Mouse (Mus musculus): ENCODE measurements around the gene Ahdc1. TPM values are rescaled to one million over a fixed set of nuclear protein-coding genes. Genes with fewer than 3 reads are reported as not detected.

Gene Ahdc1
- total and polyA plus RNA-seq, 3 experiments: 2.7 to 37.9 (median 15.6) TPM

GRCm38 (mm10) chr4:133080862-133081261 is 69.8 kb downstream of the Ahdc1 start:
- Histone ChIP-seq H3K4me1 (ENCODE audit: insufficient read depth, low read depth, low read length) (peaks cover 55% of the 10 kb centered on the region), H3K27me3 (ENCODE audit: insufficient read depth, low read length) (peaks cover 7% of the 10 kb centered on the region; the same call in 1 of the 2 replicates), H3K36me3 (replicated peaks) (peaks cover 19% of the 10 kb centered on the region), H3K9me3 (replicated peaks) (no peaks in the 10 kb centered on the region), H3K4me3 (ENCODE audit: low read depth, low read length) (no peak overlapping the region)
- no peak for TF ChIP-seq GATA2 (IDR thresholded peaks at IDR 0.05; ENCODE audit: borderline replicate concordance, low read depth, low read length)
- no peak for TF ChIP-seq POLR2AphosphoS5 (IDR thresholded peaks at IDR 0.05; ENCODE audit: insufficient replicate concordance, low read depth, low read length)
- no peak for TF ChIP-seq TAL1 (conservative IDR thresholded peaks at IDR 0.05; ENCODE audit: low read depth, low read length)
- no peak for TF ChIP-seq GATA1 (IDR thresholded peaks at IDR 0.05; ENCODE audit: borderline replicate concordance, low read length)
- TF ChIP-seq CTCF (IDR thresholded peaks at IDR 0.05; ENCODE audit: low read depth, low read length): no peak
- ATAC-seq (ENCODE audit: extremely low read depth, insufficient number of reproducible peaks, low FRiP score, poor library complexity, severe bottlenecking) (no peak), DNase-seq (ENCODE audit: low spot score) (no peak)

- no peaks in the 10 kb centered on the region for H3K9me3 ChIP-seq (replicated peaks)
- H3K27me3 ChIP-seq (ENCODE audit: insufficient read depth, low read length): peaks cover 7% of the 10 kb centered on the region; the same call in 1 of the 2 replicates
- ATAC-seq (ENCODE audit: extremely low read depth, insufficient number of reproducible peaks, low FRiP score, poor library complexity, severe bottlenecking): no peak
- no peak for DNase-seq (ENCODE audit: low spot score)
- TF ChIP-seq CTCF (IDR thresholded peaks at IDR 0.05; ENCODE audit: low read depth, low read length) (no peak), GATA1 (IDR thresholded peaks at IDR 0.05; ENCODE audit: borderline replicate concordance, low read length) (no peak), GATA2 (IDR thresholded peaks at IDR 0.05; ENCODE audit: borderline replicate concordance, low read depth, low read length) (no peak), TAL1 (conservative IDR thresholded peaks at IDR 0.05; ENCODE audit: low read depth, low read length) (no peak)
- H3K4me1 ChIP-seq (ENCODE audit: insufficient read depth, low read depth, low read length): peaks cover 49% of the 10 kb centered on the region
- peaks cover 16% of the 10 kb centered on the region for H3K36me3 ChIP-seq (replicated peaks)
- no peak overlapping the region for H3K4me3 ChIP-seq (ENCODE audit: low read depth, low read length)
Measured at GRCm38 (mm10) chr4:133082216-133082773, 71.2 kb downstream of the Ahdc1 start.

GRCm38 (mm10) chr4:133083991-133084861 is 73.2 kb downstream of the Ahdc1 start:
- Histone ChIP-seq H3K4me3 (ENCODE audit: low read depth, low read length) (no peak overlapping the region), H3K36me3 (replicated peaks) (peaks cover under 1% of the 10 kb centered on the region), H3K27me3 (ENCODE audit: insufficient read depth, low read length) (peaks cover 16% of the 10 kb centered on the region), H3K9me3 (replicated peaks) (no peaks in the 10 kb centered on the region), H3K4me1 (ENCODE audit: insufficient read depth, low read depth, low read length) (peaks cover 50% of the 10 kb centered on the region)
- ATAC-seq (ENCODE audit: extremely low read depth, insufficient number of reproducible peaks, low FRiP score, poor library complexity, severe bottlenecking) (no peak), DNase-seq (ENCODE audit: low spot score) (no peak)
- TF ChIP-seq GATA1 (IDR thresholded peaks at IDR 0.05; ENCODE audit: borderline replicate concordance, low read length) (no peak), GATA2 (IDR thresholded peaks at IDR 0.05; ENCODE audit: borderline replicate concordance, low read depth, low read length) (no peak), TAL1 (conservative IDR thresholded peaks at IDR 0.05; ENCODE audit: low read depth, low read length) (no peak), POLR2AphosphoS5 (IDR thresholded peaks at IDR 0.05; ENCODE audit: insufficient replicate concordance, low read depth, low read length) (no peak)

GRCm38 (mm10) chr4:133085011-133085782 is 74.1 kb downstream of the Ahdc1 start:
- no peaks in the 10 kb centered on the region for H3K36me3 ChIP-seq (replicated peaks)
- peaks cover 44% of the 10 kb centered on the region for H3K4me1 ChIP-seq (ENCODE audit: insufficient read depth, low read depth, low read length)
- no peak for ATAC-seq (ENCODE audit: extremely low read depth, insufficient number of reproducible peaks, low FRiP score, poor library complexity, severe bottlenecking)
- TF ChIP-seq POLR2AphosphoS5 (IDR thresholded peaks at IDR 0.05; ENCODE audit: insufficient replicate concordance, low read depth, low read length) (no peak), CTCF (IDR thresholded peaks at IDR 0.05; ENCODE audit: low read depth, low read length) (no peak), TAL1 (conservative IDR thresholded peaks at IDR 0.05; ENCODE audit: low read depth, low read length) (no peak), GATA2 (IDR thresholded peaks at IDR 0.05; ENCODE audit: borderline replicate concordance, low read depth, low read length) (no peak), GATA1 (IDR thresholded peaks at IDR 0.05; ENCODE audit: borderline replicate concordance, low read length) (no peak)
- no peaks in the 10 kb centered on the region for H3K9me3 ChIP-seq (replicated peaks)
- H3K27me3 ChIP-seq (ENCODE audit: insufficient read depth, low read length): peaks cover 25% of the 10 kb centered on the region
- no peak for DNase-seq (ENCODE audit: low spot score)
- no peak overlapping the region for H3K4me3 ChIP-seq (ENCODE audit: low read depth, low read length)

GRCm38 (mm10) chr4:133085783-133086342 is 74.8 kb downstream of the Ahdc1 start:
- Histone ChIP-seq H3K4me3 (ENCODE audit: low read depth, low read length) (no peak overlapping the region), H3K4me1 (ENCODE audit: insufficient read depth, low read depth, low read length) (peaks cover 45% of the 10 kb centered on the region), H3K36me3 (replicated peaks) (no peaks in the 10 kb centered on the region), H3K9me3 (replicated peaks) (no peaks in the 10 kb centered on the region), H3K27me3 (ENCODE audit: insufficient read depth, low read length) (peaks cover 32% of the 10 kb centered on the region)
- no peak for TF ChIP-seq TAL1 (conservative IDR thresholded peaks at IDR 0.05; ENCODE audit: low read depth, low read length)
- ATAC-seq (ENCODE audit: extremely low read depth, insufficient number of reproducible peaks, low FRiP score, poor library complexity, severe bottlenecking): no peak
- no peak for DNase-seq (ENCODE audit: low spot score)

GRCm38 (mm10) chr4:133087177-133087714 is 76.2 kb downstream of the Ahdc1 start:
- Histone ChIP-seq H3K4me1 (ENCODE audit: insufficient read depth, low read depth, low read length) (peaks cover 49% of the 10 kb centered on the region), H3K36me3 (replicated peaks) (no peaks in the 10 kb centered on the region), H3K9me3 (replicated peaks) (no peaks in the 10 kb centered on the region), H3K4me3 (ENCODE audit: low read depth, low read length) (no peak overlapping the region), H3K27me3 (ENCODE audit: insufficient read depth, low read length) (peaks cover 44% of the 10 kb centered on the region)
- TF ChIP-seq GATA1 (IDR thresholded peaks at IDR 0.05; ENCODE audit: borderline replicate concordance, low read length) (no peak), TAL1 (conservative IDR thresholded peaks at IDR 0.05; ENCODE audit: low read depth, low read length) (no peak), CTCF (IDR thresholded peaks at IDR 0.05; ENCODE audit: low read depth, low read length) (no peak), GATA2 (IDR thresholded peaks at IDR 0.05; ENCODE audit: borderline replicate concordance, low read depth, low read length) (no peak), POLR2AphosphoS5 (IDR thresholded peaks at IDR 0.05; ENCODE audit: insufficient replicate concordance, low read depth, low read length) (no peak)
- DNase-seq (ENCODE audit: low spot score): no peak
- no peak for ATAC-seq (ENCODE audit: extremely low read depth, insufficient number of reproducible peaks, low FRiP score, poor library complexity, severe bottlenecking)

All from G1E (cell line).